Mouse (Mus musculus) mesoderm, embryonic 11.5 days (tissue): ENCODE measurements around the gene Fthl17a.

ENCODE experiments used
- DNase-seq: peaks from one replicate; pipeline ENCODE4 v3.0.0-alpha.2; 2012; ENCODE audit warnings: low read depth, low spot score

The Fthl17a gene

DNA sequence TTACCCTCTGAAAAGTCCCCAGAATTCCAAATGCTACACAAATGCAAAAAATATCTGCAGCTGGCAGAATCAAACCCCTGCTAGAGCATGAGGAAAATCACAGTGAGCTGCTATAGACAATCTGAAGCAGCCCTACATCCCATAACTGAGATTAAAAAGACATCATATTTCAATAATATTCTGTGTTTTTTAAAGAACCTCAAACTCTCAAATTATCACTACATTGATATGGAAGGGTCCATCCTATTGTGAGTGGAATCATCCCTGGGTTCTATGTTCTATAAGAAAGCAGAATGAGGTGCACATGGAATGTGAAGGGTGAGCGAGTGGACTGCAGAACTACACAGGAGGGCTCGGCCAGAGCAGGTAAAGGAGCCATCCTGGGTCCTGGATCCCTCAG, at the start of gene Fthl17a:
Gene Fthl17a, plus strand, starts transcription at position 301 of the 400 bp plus-strand sequence.
- DNase-seq, result no peak

DNA sequence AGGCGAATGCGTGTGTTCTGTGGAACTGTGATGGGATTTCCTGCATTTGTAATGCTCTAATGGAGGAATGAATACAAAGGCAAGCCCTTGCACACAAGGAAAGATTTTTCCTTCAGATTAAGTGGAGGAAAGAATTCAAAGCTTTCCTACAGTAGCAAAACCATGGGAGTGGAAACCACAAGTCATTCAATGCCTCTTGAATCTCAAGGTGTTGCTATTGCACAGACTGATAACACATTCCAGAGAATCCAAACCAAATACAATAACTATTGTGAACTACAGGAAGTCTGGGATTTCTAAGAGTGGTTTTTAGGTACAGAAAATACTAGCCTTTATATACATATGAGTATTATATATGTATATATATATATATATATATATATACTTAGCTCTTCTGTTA, 42.5 kb upstream of the Fthl17a start:
- no peak for DNase-seq

DNA sequence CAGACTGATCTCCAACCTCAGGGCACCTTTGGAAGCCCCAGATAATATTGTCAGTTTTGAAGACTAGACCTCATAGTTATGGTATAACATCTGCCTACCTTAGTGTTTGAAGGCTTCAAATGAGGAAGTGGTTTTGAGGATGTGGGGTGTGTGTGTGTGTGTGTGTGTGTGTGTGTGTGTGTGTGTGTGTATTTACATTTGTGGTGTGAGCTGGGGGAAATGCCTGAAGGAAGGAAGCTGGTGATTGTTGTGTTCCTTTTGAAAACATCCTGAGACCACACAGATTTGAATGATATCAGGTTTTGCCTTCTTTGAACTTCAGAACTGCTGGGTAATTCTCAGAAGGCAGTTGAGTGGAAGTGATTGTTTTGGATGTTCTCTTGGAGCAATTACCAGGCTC, 22.6 kb upstream of the Fthl17a start:
- no peak for DNase-seq

DNA sequence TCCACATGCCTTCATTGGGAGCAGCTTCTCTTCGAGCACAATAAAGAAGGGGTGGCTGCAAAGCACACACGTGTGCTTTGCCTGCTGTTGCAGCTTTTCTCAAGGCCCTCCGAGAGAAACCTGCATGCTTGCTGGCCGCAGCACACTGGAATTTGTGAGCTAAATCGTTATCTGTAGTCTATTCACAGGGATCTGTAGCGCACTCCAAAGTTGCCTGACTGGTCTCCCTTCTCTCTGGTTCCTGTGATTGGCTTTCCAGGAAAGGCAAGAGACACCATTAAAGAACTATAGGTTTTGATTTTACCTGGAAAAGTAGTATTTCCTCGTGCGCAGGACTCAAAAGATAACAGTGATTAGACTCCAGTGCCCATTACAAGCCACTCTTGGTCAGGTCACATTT, 22.3 kb downstream of the Fthl17a start:
- DNase-seq, result no peak

DNA sequence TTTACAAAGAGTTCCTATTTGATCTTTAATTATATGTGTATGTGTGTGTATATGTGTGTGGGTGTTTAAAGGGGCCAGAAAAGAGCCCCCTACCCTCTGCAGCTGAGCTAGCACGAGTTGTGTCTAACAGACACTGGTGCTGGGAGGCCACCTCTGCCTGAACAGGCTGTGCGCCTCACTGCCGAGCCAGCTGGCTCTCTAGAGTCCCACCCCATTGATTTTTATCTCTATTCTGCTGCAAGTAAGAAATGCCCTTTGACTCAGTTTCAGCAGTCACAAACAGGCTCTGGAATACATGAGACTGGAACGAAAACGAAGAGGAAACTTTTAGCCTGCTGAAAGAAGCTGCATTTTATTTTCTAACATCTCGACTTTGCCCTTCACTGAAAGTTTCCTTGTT, 22.8 kb downstream of the Fthl17a start:
- no peak for DNase-seq

DNA sequence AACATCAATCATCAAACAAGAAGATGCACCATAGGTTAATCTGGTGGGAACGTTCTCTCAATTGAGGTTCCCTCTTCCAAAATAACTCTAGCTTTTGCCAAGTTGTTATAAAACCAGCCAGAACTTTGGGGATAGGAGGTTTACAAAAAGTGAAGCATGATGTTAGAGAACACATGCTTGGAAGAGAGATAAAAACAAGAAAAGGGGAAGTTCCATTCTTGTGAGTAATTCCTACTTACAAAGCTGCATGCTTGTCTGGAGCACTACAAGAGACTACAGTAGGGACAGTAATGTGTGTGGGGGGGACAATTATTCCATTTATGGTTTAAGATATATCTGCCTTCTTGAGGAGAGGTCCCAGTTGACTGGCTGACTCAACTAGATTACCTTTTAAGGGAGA, 40.4 kb downstream of the Fthl17a start:
- no peak for DNase-seq

DNA sequence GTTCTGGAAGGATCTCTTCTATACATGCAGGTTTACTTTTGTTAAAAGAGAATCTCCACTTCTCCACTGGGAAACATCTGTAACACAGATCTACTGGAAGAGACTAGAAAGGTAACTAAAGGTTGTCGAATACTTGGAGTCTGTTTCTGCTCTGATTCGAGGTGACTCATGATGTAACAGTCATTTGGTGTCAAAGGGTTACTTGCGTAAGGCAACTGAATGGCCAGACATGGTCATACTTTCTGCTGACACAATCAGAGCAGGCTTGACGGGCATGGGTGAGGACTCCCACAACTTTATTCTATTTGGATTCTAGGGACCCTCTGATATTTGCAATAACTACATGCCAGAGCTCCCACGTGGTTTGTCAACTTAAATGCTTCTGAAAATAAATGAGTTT, 43.3 kb downstream of the Fthl17a start:
- no peak for DNase-seq

DNA sequence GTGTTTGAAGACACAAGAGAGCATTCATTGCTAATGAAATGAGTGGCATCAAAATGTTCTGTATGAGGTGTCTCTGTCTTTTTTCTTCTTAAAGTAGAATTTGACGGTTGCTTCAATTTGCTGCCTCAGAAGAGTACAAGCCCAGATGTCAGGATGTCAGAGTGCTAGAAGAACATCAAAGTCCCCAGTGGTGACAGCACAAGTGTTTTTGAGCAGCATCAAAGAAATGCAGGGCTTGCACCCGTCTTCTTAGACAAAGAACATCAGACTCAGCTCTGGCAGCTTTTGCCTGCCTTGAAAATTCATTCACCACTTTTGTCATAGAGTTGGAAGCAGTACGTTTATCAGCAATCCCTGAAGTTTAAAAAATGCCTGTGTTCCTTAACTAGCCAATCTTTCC, 44.5 kb downstream of the Fthl17a start:
- DNase-seq, result no peak

DNA sequence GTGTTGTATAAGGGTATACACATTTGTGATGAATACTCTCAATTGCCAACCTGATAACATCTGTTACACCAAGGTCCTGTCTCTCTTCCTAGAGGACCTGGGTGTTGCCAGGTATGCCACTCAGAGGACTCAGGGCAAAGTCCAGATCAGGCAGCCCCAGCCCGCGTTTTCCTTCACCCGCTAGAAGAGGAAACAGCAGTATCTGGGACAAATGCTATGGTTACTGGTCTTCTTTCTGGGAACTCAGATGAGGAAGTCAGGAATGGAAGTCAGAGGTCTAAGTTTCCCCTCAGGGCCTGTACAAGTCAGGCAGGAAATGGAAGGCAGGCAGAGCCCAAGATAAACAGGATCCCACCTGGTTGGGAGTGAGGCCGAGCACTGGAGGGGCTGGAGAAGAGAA, 55.2 kb downstream of the Fthl17a start:
- no peak for DNase-seq

DNA sequence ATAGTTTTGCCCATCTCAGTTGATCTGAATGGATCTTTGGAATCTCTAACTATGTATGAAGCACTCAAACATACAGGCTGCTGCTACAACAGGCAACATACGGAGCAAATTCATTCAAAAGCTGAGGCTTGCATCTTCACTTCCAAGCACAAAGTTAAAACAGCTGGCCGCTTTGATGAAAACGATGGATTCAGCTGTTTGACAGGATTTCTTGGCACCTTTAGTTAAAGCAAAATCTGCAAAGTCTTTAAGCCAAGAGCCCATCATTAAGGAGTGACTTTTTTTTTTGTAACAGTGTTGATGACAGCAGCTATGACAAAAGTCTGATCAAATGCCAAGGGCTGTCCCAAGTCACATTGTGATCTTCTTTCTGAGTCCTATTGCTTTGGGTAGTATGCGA, 69.1 kb downstream of the Fthl17a start:
- no peak for DNase-seq

DNA sequence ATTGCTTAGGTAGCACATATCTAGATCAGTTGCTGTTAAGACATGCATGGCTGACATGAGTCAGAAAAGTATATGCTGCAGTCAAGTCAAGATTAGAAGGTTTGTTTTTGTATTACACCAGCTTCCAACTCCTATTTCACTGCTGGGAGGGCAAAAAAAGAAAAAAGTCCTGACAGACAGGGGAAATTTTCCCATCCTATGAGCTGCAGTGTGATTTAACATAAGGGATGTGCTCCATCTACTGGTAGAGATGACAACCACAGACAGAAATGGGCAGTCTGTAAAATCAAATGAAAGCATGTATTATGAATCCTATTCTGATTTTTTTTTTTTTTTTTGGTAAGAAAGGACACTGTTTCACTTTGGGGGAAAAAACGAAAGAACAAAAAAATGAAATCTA, 69.7 kb downstream of the Fthl17a start:
- peak; percentile 21 for DNase-seq
